Mouse (Mus musculus): Measurements from ENCODE around the gene Tex12.
A peak's percentile ranks its signal among the peaks of the same experiment; 100 is the strongest.

Gene Tex12

GRCm38 (mm10) chr9:50561145-50561917 is at the start of gene Tex12:
Gene Tex12, minus strand, starts transcription at chr9:50561325.
- DNase-seq (ENCODE audit: low spot score) = no peak

GRCm38 (mm10) chr9:50604338-50604737 is 43.2 kb upstream of the Tex12 start:
- no peak for DNase-seq (ENCODE audit: low spot score)

GRCm38 (mm10) chr9:50603998-50604324 is 42.8 kb upstream of the Tex12 start:
- no peak for DNase-seq (ENCODE audit: low spot score)

- peak; percentile 93 for DNase-seq (ENCODE audit: low spot score)
Observed at GRCm38 (mm10) chr9:50603189-50603997, 42.3 kb upstream of the Tex12 start, which contains the start of the genes Sdhd and Timm8b. Gene Sdhd, minus strand, starts transcription at chr9:50603812. Gene Timm8b, plus strand, starts transcription at chr9:50603910.

GRCm38 (mm10) chr9:50602055-50602845 is 41.1 kb upstream of the Tex12 start:
- no peak for DNase-seq (ENCODE audit: low spot score)

GRCm38 (mm10) chr9:50601536-50601935 is 40.4 kb upstream of the Tex12 start:
- DNase-seq (ENCODE audit: low spot score) = peak; percentile 51

GRCm38 (mm10) chr9:50596973-50597372 is 35.8 kb upstream of the Tex12 start:
- DNase-seq (ENCODE audit: low spot score) = no peak

- DNase-seq (ENCODE audit: low spot score) = no peak
Observed at GRCm38 (mm10) chr9:50594794-50595417, 33.8 kb upstream of the Tex12 start.

- DNase-seq (ENCODE audit: low spot score) = peak; percentile 45
Observed at GRCm38 (mm10) chr9:50593544-50593943, 32.4 kb upstream of the Tex12 start.

- no peak for DNase-seq (ENCODE audit: low spot score)
Observed at GRCm38 (mm10) chr9:50592955-50593354, 31.8 kb upstream of the Tex12 start.

GRCm38 (mm10) chr9:50590856-50591518 is 29.9 kb upstream of the Tex12 start:
- no peak for DNase-seq (ENCODE audit: low spot score)

- DNase-seq (ENCODE audit: low spot score) = no peak
Observed at GRCm38 (mm10) chr9:50586955-50587354, 25.8 kb upstream of the Tex12 start.

- DNase-seq (ENCODE audit: low spot score) = no peak
Observed at GRCm38 (mm10) chr9:50585145-50585818, 24.2 kb upstream of the Tex12 start.

- no peak for DNase-seq (ENCODE audit: low spot score)
Observed at GRCm38 (mm10) chr9:50580370-50580769, 19.2 kb upstream of the Tex12 start.

- DNase-seq (ENCODE audit: low spot score) = no peak
Observed at GRCm38 (mm10) chr9:50569599-50570525, 8.7 kb upstream of the Tex12 start.

GRCm38 (mm10) chr9:50567881-50568280 is 6.8 kb upstream of the Tex12 start:
- no peak for DNase-seq (ENCODE audit: low spot score)

GRCm38 (mm10) chr9:50567372-50567771 is 6.2 kb upstream of the Tex12 start:
- DNase-seq (ENCODE audit: low spot score) = no peak

GRCm38 (mm10) chr9:50565940-50566339 is 4.8 kb upstream of the Tex12 start:
- DNase-seq (ENCODE audit: low spot score) = no peak

- DNase-seq (ENCODE audit: low spot score) = no peak
Observed at GRCm38 (mm10) chr9:50565173-50565572, 4.0 kb upstream of the Tex12 start.

GRCm38 (mm10) chr9:50561918-50562360 is 814 bp upstream of the Tex12 start:
- DNase-seq (ENCODE audit: low spot score) = no peak

All from c-Kit-positive CD71-positive TER-119-positive erythroid progenitor cells, embryonic 14.5 days (primary cell).